Mouse (Mus musculus) stomach, postnatal 0 days (tissue): ENCODE results near the gene Bub3. TPM values are rescaled to one million over a fixed set of nuclear protein-coding genes. Genes with fewer than 3 reads are reported as not detected.

ENCODE experiments used
- ATAC-seq: fragments of 200-750 bp; cut with Nextera tagmentation; 2 replicates; pipeline ENCODE4 v1.8.0; 2017; ENCODE audit not compliant: low FRiP score, low TSS enrichment
- DNase-seq: peaks from one replicate; pipeline ENCODE4 v3.0.0-alpha.2; 2016; ENCODE audit warnings: low spot score
- H3K27ac ChIP-seq: fragments of 300-500 bp; sonication (generic); replicated peaks from 2 replicates; pipeline ENCODE4 v1.5.1; 2014; ENCODE audit warnings: mild to moderate bottlenecking, control low read depth
- H3K27me3 ChIP-seq: fragments of 300-500 bp; sonication (generic); 2 replicates; pipeline ENCODE4 v1.6.1; 2014; ENCODE audit warnings: low read length; ENCODE audit not compliant: control insufficient read depth, insufficient read depth
- H3K36me3 ChIP-seq: fragments of 300-500 bp; sonication (generic); 2 replicates; pipeline ENCODE4 v1.6.1; 2014; ENCODE audit warnings: low read length, mixed read lengths; ENCODE audit not compliant: control insufficient read depth, insufficient read depth
- H3K4me1 ChIP-seq: fragments of 300-500 bp; sonication (generic); replicated peaks from 2 replicates; pipeline ENCODE4 v1.6.1; 2014; ENCODE audit warnings: antibody characterized with exemption; ENCODE audit not compliant: control insufficient read depth, insufficient read depth
- H3K4me2 ChIP-seq: fragments of 300-500 bp; sonication (generic); replicated peaks from 2 replicates; pipeline ENCODE4 v1.6.1; 2014; ENCODE audit warnings: low read depth, mild to moderate bottlenecking, control low read depth, moderate library complexity
- H3K4me3 ChIP-seq: fragments of 300-500 bp; sonication (generic); 2 replicates; pipeline ENCODE4 v1.5.1; 2014; ENCODE audit warnings: low read depth, low read length, control low read depth
- H3K9ac ChIP-seq: fragments of 300-500 bp; sonication (generic); 2 replicates; pipeline ENCODE4 v1.6.1; 2014; ENCODE audit warnings: mild to moderate bottlenecking, low read length, control low read depth, mixed read lengths
- H3K9me3 ChIP-seq: fragments of 300-500 bp; sonication (generic); 2 replicates; pipeline ENCODE4 v1.6.1; 2016; ENCODE audit warnings: low read length; ENCODE audit not compliant: control insufficient read depth
- CTCF ChIP-seq: IDR thresholded peaks from 2 replicates; pipeline ENCODE4 v1.5.1; 2016; ENCODE audit warnings: antibody characterized with exemption, low read depth, mild to moderate bottlenecking, moderate library complexity
- EP300 ChIP-seq: optimal IDR thresholded peaks from 2 replicates; pipeline ENCODE3; 2016; ENCODE audit warnings: antibody characterized with exemption
- WGBS: fragments of 180-500 bp; shearing (Covaris S2); extraction: QIAGEN DNeasy Blood & Tissue Kit; methylation state at CpG from one replicate; pipeline ENCODE4 v1.1.7; 2014; 5-methylcytosine and 5-hydroxymethylcytosine counted together
- polyA plus RNA-seq: library from polyadenylated mRNA; unstranded; fragments of >200 nt; fragmentation: Nextera tagmentation; extraction: Ambion mirVana; gene quantifications from 2 replicates; pipeline ENCODE4 v1.2.1, GENCODE M21; 2015

The Bub3 gene
- polyA plus RNA-seq, 1 experiment from 2014 or later, result 86.0 TPM

- no peak for TF ChIP-seq CTCF
- TF ChIP-seq EP300, result no peak
- Histone ChIP-seq H3K36me3 (peaks cover 13% of the 10 kb centered on the region; the same call in 1 of the 2 replicates), H3K9me3 (no peaks in the 10 kb centered on the region), H3K27me3 (no peaks in the 10 kb centered on the region), H3K4me1 (no peaks in the 10 kb centered on the region), H3K4me3 (no peak overlapping the region), H3K27ac (no peak overlapping the region), H3K4me2 (no peak overlapping the region), H3K9ac (no peak overlapping the region)
- WGBS, result 77% methylated on average over 6 of the region's 6 CpGs
- DNase-seq (no peak), ATAC-seq (no peak)
These were observed 15.2 kb downstream of the Bub3 start for GRCm38 (mm10) chr7:131575246-131575645.

DNA sequence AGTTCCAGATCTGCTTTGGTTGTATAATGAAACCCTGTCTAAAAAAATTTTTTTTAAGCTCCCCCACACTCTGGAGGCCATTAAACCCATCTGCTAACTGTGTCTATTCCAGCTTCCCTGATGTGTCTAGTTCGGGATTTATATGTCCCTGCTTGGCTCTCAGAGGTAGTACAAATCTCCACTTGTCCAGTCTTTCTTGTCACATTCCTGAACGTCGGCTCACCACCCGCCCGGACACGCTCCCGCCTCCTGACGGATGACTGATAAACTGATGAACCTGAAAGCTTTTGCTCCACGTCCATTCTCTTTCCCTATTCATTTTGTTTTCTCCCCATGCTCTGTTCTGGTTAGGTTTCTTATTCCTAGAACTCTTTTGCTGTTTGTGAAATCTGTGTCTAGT is 22.2 kb downstream of the Bub3 start:
- Histone ChIP-seq H3K4me1 (no peaks in the 10 kb centered on the region), H3K9me3 (no peaks in the 10 kb centered on the region), H3K9ac (no peak overlapping the region), H3K4me3 (no peak overlapping the region), H3K36me3 (no peaks in the 10 kb centered on the region), H3K27ac (no peak overlapping the region), H3K27me3 (no peaks in the 10 kb centered on the region), H3K4me2 (no peak overlapping the region)
- TF ChIP-seq EP300 (no peak), CTCF (no peak)
- WGBS, result 30% methylated on average over 9 of the region's 9 CpGs
- ATAC-seq (no peak), DNase-seq (no peak)

DNA sequence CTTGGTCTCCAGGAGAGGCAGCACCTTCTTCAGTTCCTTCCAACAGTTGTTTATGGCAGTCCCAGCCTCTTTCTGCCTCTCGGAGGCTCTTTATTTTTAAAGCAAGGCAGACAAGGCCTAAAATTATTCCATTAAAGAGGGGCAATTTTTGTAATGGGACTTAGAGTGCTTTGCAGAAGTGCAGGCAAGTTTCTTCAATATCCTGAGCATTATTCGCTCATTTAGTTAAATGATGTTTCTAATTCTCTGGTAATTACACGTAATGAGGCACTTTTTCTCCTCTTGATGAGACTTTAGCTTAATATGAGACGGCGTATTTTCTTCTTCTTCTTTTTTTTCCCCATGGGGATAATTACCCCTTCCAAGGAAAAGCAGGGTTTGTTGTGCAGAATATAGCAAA is 25.5 kb downstream of the Bub3 start:
- 89% methylated on average over 5 of the region's 5 CpGs for WGBS
- H3K27me3 ChIP-seq, result no peaks in the 10 kb centered on the region
- no peak for TF ChIP-seq EP300
- TF ChIP-seq CTCF, result no peak
- DNase-seq, result no peak
- H3K9ac ChIP-seq, result no peak overlapping the region
- no peaks in the 10 kb centered on the region for H3K36me3 ChIP-seq
- no peak for ATAC-seq
- no peak overlapping the region for H3K4me3 ChIP-seq
- no peak overlapping the region for H3K27ac ChIP-seq
- H3K4me2 ChIP-seq, result no peak overlapping the region
- no peaks in the 10 kb centered on the region for H3K4me1 ChIP-seq
- no peaks in the 10 kb centered on the region for H3K9me3 ChIP-seq

- no peak for ATAC-seq
These were observed 37.9 kb downstream of the Bub3 start for GRCm38 (mm10) chr7:131597779-131598482.

DNA sequence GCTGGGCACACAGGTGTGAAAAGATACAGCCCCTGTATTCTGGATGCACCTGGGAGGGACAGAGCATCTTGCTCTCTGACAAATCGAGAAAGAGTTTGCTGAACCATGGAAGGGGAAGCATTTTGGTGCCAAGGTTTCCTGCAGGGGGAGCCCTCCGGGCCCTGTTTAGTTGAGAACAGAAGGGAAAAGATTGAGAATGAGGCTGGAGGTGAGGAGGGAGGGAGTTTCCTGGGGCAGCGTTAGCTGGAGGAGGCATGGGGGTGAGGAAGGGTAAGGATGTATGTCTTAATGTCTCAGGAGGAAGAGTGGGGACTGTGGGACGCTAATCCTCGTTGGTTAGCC is 38.4 kb downstream of the Bub3 start:
- H3K27ac ChIP-seq, result no peak overlapping the region
- DNase-seq (peak; percentile 46), ATAC-seq (no peak)
- H3K36me3 ChIP-seq, result no peaks in the 10 kb centered on the region
- H3K27me3 ChIP-seq, result no peaks in the 10 kb centered on the region
- no peak overlapping the region for H3K9ac ChIP-seq
- TF ChIP-seq CTCF (peak; percentile 65), EP300 (no peak)
- no peaks in the 10 kb centered on the region for H3K4me1 ChIP-seq
- no peak overlapping the region for H3K4me2 ChIP-seq
- WGBS, result 6% methylated on average over 5 of the region's 5 CpGs
- no peak overlapping the region for H3K4me3 ChIP-seq
- H3K9me3 ChIP-seq, result no peaks in the 10 kb centered on the region

More at GRCm38 (mm10) chr7:131597779-131598482, 37.9 kb downstream of the Bub3 start:
- WGBS, result 23% methylated on average over 12 of the region's 12 CpGs
- no peak overlapping the region for H3K27ac ChIP-seq
- DNase-seq, result no peak
- no peak for TF ChIP-seq EP300
- no peak for TF ChIP-seq CTCF
- no peak overlapping the region for H3K9ac ChIP-seq
- H3K27me3 ChIP-seq, result no peaks in the 10 kb centered on the region
- H3K4me3 ChIP-seq, result no peak overlapping the region
- no peak overlapping the region for H3K4me2 ChIP-seq
- no peaks in the 10 kb centered on the region for H3K4me1 ChIP-seq
- H3K36me3 ChIP-seq, result no peaks in the 10 kb centered on the region
- no peaks in the 10 kb centered on the region for H3K9me3 ChIP-seq

GRCm38 (mm10) chr7:131602106-131602505 is 42.1 kb downstream of the Bub3 start:
- DNase-seq (no peak), ATAC-seq (no peak)
- H3K4me2 ChIP-seq, result no peak overlapping the region
- H3K36me3 ChIP-seq, result no peaks in the 10 kb centered on the region
- no peak overlapping the region for H3K9ac ChIP-seq
- H3K4me3 ChIP-seq, result no peak overlapping the region
- H3K27ac ChIP-seq, result no peak overlapping the region
- no peaks in the 10 kb centered on the region for H3K9me3 ChIP-seq
- TF ChIP-seq CTCF (no peak), EP300 (no peak)
- WGBS, result 83% methylated on average over 7 of the region's 7 CpGs
- H3K27me3 ChIP-seq, result no peaks in the 10 kb centered on the region
- H3K4me1 ChIP-seq, result no peaks in the 10 kb centered on the region
